In genomic region chr5:98613511-98613910, GRCm38 (mm10) we compare ENCODE assay signal across 21 mouse cellular contexts.
"Had no signal": no experiment of that assay in that cellular context is flagged by ENCODE, and none has a peak within 500 bp of the region (broad histone marks: within the 10 kb centered on the region; RNA-seq: fewer than 3 reads in every experiment).

No protein-coding gene starts in this region.

- H3K27me3 ChIP-seq: limb, embryonic 12.5 days; limb, embryonic 15.5 days; liver, embryonic 12.5 days; liver, embryonic 15.5 days; lung, embryonic 15.5 days; megakaryocyte, embryonic 14.5 days had no signal

- H3K4me3 ChIP-seq: limb, embryonic 12.5 days; limb, embryonic 15.5 days; liver, embryonic 12.5 days; liver, embryonic 15.5 days; lung, embryonic 15.5 days; megakaryocyte, embryonic 14.5 days; midbrain, embryonic 10.5 days had no signal

- H3K4me2 ChIP-seq: limb, embryonic 12.5 days; limb, embryonic 15.5 days; liver, embryonic 12.5 days; liver, embryonic 15.5 days; lung, embryonic 15.5 days had no signal

- H3K9me3 ChIP-seq: limb, embryonic 12.5 days; limb, embryonic 15.5 days; liver, embryonic 12.5 days; liver, embryonic 15.5 days; lung, embryonic 15.5 days; megakaryocyte, embryonic 14.5 days; midbrain, embryonic 10.5 days had no signal

- DNase-seq: kidney, adult 2 months; kidney, postnatal 25 days; left cerebral cortex, postnatal 4 days; lung, adult 18-20 months; lung, postnatal 10 days; lung, postnatal 36 days; midbrain, embryonic 14.5 days; right cerebral cortex, adult 18-20 months; right cerebral cortex, postnatal 14 days; right cerebral cortex, postnatal 4 days; thymus, postnatal 25 days had no signal

- ATAC-seq: intestine, postnatal 0 days; liver, embryonic 12.5 days had no signal

- H3K36me3 ChIP-seq: limb, embryonic 12.5 days; limb, embryonic 15.5 days; liver, embryonic 12.5 days; liver, embryonic 15.5 days; lung, embryonic 15.5 days; midbrain, embryonic 10.5 days had no signal

- H3K9ac ChIP-seq: limb, embryonic 12.5 days; limb, embryonic 15.5 days; liver, embryonic 12.5 days; liver, embryonic 15.5 days; lung, embryonic 15.5 days had no signal

- H3K27ac ChIP-seq: kidney, postnatal 0 days; limb, embryonic 12.5 days; limb, embryonic 15.5 days; liver, embryonic 12.5 days; liver, embryonic 15.5 days; lung, embryonic 15.5 days; midbrain, embryonic 10.5 days; stomach, postnatal 0 days had no signal

- H3K4me1 ChIP-seq: limb, embryonic 12.5 days; limb, embryonic 15.5 days; liver, embryonic 12.5 days; liver, embryonic 15.5 days; lung, embryonic 15.5 days; megakaryocyte, embryonic 14.5 days had no signal
